Mouse (Mus musculus): Measurements from ENCODE around the gene Vamp5.
A peak's percentile ranks its signal among the peaks of the same experiment; 100 is the strongest.

- peak; percentile 63 for TF ChIP-seq POLR2A (IDR thresholded peaks at IDR 0.05; ENCODE audit: insufficient read depth, low read depth, low read length)
- no peak for TF ChIP-seq CTCF (IDR thresholded peaks at IDR 0.05)
- peak; percentile 61 for TF ChIP-seq EP300 (IDR thresholded peaks at IDR 0.05; ENCODE audit: insufficient read depth, low read depth, low read length)
These were observed 9.9 kb upstream of the Vamp5 start, which contains the start of gene Vamp8 for GRCm38 (mm10) chr6:72389941-72390771.

Measured in heart, adult 2 months (tissue).